In the genomic region with DNA sequence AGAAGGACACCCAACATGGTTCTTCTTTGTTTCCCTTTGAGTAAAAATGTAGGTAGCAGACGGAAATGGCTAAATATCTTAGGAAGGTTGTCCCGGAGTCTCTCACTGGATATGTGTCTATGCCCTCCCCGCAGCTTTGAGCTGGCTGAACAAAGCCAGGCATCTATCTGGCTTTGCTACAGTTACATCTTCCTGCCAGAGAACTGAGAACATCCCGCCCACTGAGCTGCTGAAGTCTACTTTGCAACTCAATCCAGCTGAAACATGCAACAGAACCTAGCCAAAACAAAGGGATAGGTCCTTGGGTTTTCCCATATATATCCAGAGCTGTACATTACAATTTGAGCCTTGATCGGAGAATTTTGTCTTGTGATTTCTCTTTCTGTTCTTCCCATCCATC, we compare ENCODE assay signal across 14 mouse cellular contexts.
A peak's percentile ranks its signal among the peaks of the same experiment; 100 is the strongest.
DNase-seq lines count a peak whose midpoint lies in the region.
"Had no signal": no experiment of that assay in that cellular context is flagged by ENCODE, and none has a peak within 500 bp of the region (broad histone marks: within the 10 kb centered on the region; RNA-seq: fewer than 3 reads in every experiment).

No protein-coding gene starts in this region.

- peak; percentile 2 for DNase-seq in right cerebral cortex, adult 18-20 months
- DNase-seq in right cerebral cortex, adult 2 months (ENCODE audit: low spot score in 2 of 2) = no peak
- DNase-seq in R1 (ENCODE audit: low read depth, low spot score) (peak; percentile 52), adipocyte (ENCODE audit: low spot score) (no peak)
- DNase-seq in brain, adult 2 months (ENCODE audit: low read depth, low spot score) = peak; percentile 37
- DNase-seq: adrenal gland, adult 2 months; adrenal gland, postnatal 10 days; adrenal gland, postnatal 25 days; cerebellum, adult 11-12 months; cerebellum, adult 2 months; cerebellum, adult 9-10 months; cerebellum, postnatal 10 days; cerebellum, postnatal 25 days; forebrain, postnatal 0 days had no signal

Comparison
In these comparisons a context has a peak if more than half of its experiments do, and no peak if none do; other contexts are left out.
1. DNase-seq: peak in right cerebral cortex, adult 18-20 months (single experiment), R1 (single experiment) and brain, adult 2 months (single experiment); none in right cerebral cortex, adult 2 months (0 of 2) and adipocyte (single experiment).